In the genomic region with DNA sequence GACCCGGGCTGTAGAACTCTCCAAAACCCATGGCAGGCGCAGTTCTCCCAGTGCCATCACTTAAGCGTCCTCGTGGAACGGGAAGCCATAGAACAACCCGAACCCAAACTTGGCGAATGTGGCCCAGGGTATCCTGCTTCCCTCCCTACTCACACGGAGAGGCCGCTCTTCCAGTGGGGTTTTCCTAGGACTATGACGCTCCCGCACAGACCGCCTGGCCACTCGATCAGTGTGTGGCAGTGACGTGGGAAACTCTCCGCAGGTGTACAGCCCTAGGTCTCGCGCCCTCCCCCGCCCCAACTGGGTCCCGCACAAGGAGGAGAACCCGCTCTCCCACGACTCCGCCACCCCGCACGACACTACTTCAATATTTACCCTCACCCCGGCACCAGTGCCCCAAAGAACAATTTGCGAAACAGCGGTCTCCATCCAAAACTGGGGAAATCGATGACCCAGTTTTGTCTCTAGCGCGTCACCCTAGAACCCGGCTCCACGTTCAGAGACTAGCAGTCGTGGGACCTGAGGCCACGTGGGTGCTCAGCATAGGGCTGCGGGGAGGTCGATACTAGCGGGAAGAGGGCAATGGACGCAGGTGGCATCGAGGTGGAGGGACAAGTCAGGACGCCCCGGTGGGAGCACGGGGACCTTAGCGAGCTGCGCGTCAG, we compare ENCODE assay signal across 8 mouse cellular contexts. TPM values are rescaled to one million over a fixed set of nuclear protein-coding genes. Genes with fewer than 3 reads are reported as not detected.
A peak's percentile ranks its signal among the peaks of the same experiment; 100 is the strongest.
DNase-seq lines count a peak whose midpoint lies in the region; ATAC-seq and TF ChIP-seq lines count a peak whose summit lies in the region.

No protein-coding gene starts in this region.

- no peak for TF ChIP-seq POLR2A in testis, adult 2 months (IDR thresholded peaks at IDR 0.05; ENCODE audit: control insufficient read depth, low read depth, low read length)

- no peak for TF ChIP-seq CTCF in testis, adult 2 months (IDR thresholded peaks at IDR 0.05; ENCODE audit: control insufficient read depth, insufficient read depth, insufficient replicate concordance, low read depth, low read length)

- H3K4me3 ChIP-seq in testis, adult 2 months (ENCODE audit: control insufficient read depth, low read depth, low read length): peak overlapping the region; percentile 68
- H3K4me3 ChIP-seq in liver, embryonic 13.5 days (replicated peaks): peak overlapping the region; percentile 52

- WGBS in liver, embryonic 13.5 days (ENCODE audit: insufficient replicate concordance): 4% methylated on average over 45 of the region's 45 CpGs

- H3K9me3 ChIP-seq in liver, embryonic 13.5 days (replicated peaks): no peaks in the 10 kb centered on the region

- no peak overlapping the region for H3K27ac ChIP-seq in testis, adult 2 months (ENCODE audit: control insufficient read depth, insufficient read depth, low read depth, low read length)
- peak overlapping the region; percentile 44 for H3K27ac ChIP-seq in liver, embryonic 13.5 days

- H3K4me1 ChIP-seq in testis, adult 2 months (ENCODE audit: control insufficient read depth, insufficient read depth, low read length): peaks cover 18% of the 10 kb centered on the region
- H3K4me1 ChIP-seq in liver, embryonic 13.5 days (replicated peaks): peaks cover 23% of the 10 kb centered on the region

- H3K27me3 ChIP-seq in testis, adult 2 months (ENCODE audit: control insufficient read depth, insufficient read depth, low read length): peaks cover 3% of the 10 kb centered on the region; the same call in 1 of the 2 replicates
- peaks cover 51% of the 10 kb centered on the region for H3K27me3 ChIP-seq in liver, embryonic 13.5 days

- DNase-seq in adrenal gland, postnatal 10 days: peak; percentile 19
- no peak for DNase-seq in adrenal gland, postnatal 14 days
- DNase-seq in testis, postnatal 14 days (ENCODE audit: low spot score): no peak
- DNase-seq in liver, embryonic 13.5 days: no peak
- no peak for DNase-seq in urinary bladder, adult 2 months (ENCODE audit: low spot score)
- no peak for DNase-seq in left cerebral cortex, adult 8-10 months (ENCODE audit: low spot score in 2 of 2)
- no peak for DNase-seq in layer of hippocampus, adult 9-11 months

- no peaks in the 10 kb centered on the region for H3K36me3 ChIP-seq in testis, adult 2 months (ENCODE audit: control insufficient read depth, insufficient read depth, low read length)
- no peaks in the 10 kb centered on the region for H3K36me3 ChIP-seq in liver, embryonic 13.5 days

- peak; percentile 25 for ATAC-seq in liver, embryonic 13.5 days (ENCODE audit: low read depth)

- peak overlapping the region; percentile 49 for H3K9ac ChIP-seq in liver, embryonic 13.5 days

- peak overlapping the region; percentile 70 for H3K4me2 ChIP-seq in liver, embryonic 13.5 days

RNA-seq across cellular contexts. Expression of gene Cbs, which starts 0.6 kb away (rescaled TPM):
- 10 to 100 TPM; 17.8 to 39.9 TPM for total RNA-seq in adrenal gland, postnatal 10 days (2021)
- 5.6 and 49.1 TPM in 2 replicates for total RNA-seq in adrenal gland, postnatal 14 days (2021)
- 0.58 and 8.2 TPM in 2 replicates for polyA plus RNA-seq in testis, adult 2 months (2012; rRNA removed)
- polyA plus RNA-seq in liver, embryonic 13.5 days (2015; fragmentation: Nextera tagmentation; extraction: Ambion mirVana): 11.0 and 11.6 TPM in 2 replicates
- polyA plus RNA-seq in urinary bladder, adult 2 months (2012; rRNA removed): 0.88 and 1.4 TPM in 2 replicates
- 10 to 100 TPM; 27.0 to 45.7 (median 34.5) TPM for total RNA-seq in left cerebral cortex, adult 8-10 months (2022)

RNA-seq across cellular contexts. Expression of gene U2af1, which starts 22.3 kb away (rescaled TPM):
- 100 to 1,000 TPM; 145 to 150 TPM for total RNA-seq in adrenal gland, postnatal 10 days (2021)
- 144 and 165 TPM in 2 replicates for total RNA-seq in adrenal gland, postnatal 14 days (2021)
- 33.2 and 39.6 TPM in 2 replicates for polyA plus RNA-seq in testis, adult 2 months (2012; rRNA removed)
- 223 and 239 TPM in 2 replicates for polyA plus RNA-seq in liver, embryonic 13.5 days (2015; fragmentation: Nextera tagmentation; extraction: Ambion mirVana)
- 141 and 160 TPM in 2 replicates for polyA plus RNA-seq in urinary bladder, adult 2 months (2012; rRNA removed)
- 100 to 1,000 TPM; 119 to 127 (median 122) TPM for total RNA-seq in left cerebral cortex, adult 8-10 months (2022)

RNA-seq across cellular contexts. Expression of gene Cryaa, which starts 41.2 kb away (rescaled TPM):
- not detected for total RNA-seq in adrenal gland, postnatal 10 days (2021)
- not detected in 2 replicates for total RNA-seq in adrenal gland, postnatal 14 days (2021)
- polyA plus RNA-seq in testis, adult 2 months (2012; rRNA removed): not detected in 2 replicates
- not detected in 2 replicates for polyA plus RNA-seq in liver, embryonic 13.5 days (2015; fragmentation: Nextera tagmentation; extraction: Ambion mirVana)
- not detected in 2 replicates for polyA plus RNA-seq in urinary bladder, adult 2 months (2012; rRNA removed)
- under 1 TPM in 1 of 4 experiments, not detected in 3; 0.27 TPM for total RNA-seq in left cerebral cortex, adult 8-10 months (2022)
